Mouse (Mus musculus) thymus, postnatal 10 days (tissue): ENCODE measurements around the gene Kbtbd7.
"Not testable (repeated sequence)": the region's sequence is repeated elsewhere in the genome, so short reads cannot be mapped to it uniquely, and the experiment has no call there.

Source experiments
- DNase-seq, 2 experiments: peaks; one replicate each; pipeline ENCODE4 v3.0.0; 2021; ENCODE audit warnings: low spot score in 2 of 2

The Kbtbd7 gene

GRCm38 (mm10) chr14:79451681-79452590, 25.6 kb downstream of the Kbtbd7 start, which contains the start of gene Kbtbd6:
Gene Kbtbd6 (plus strand): TSS chr14:79451835.
- DNase-seq: peak; percentile 65 to 68

- not testable (repeated sequence) for DNase-seq
Observed at GRCm38 (mm10) chr14:79452591-79452934, 26.3 kb downstream of the Kbtbd7 start.

- no peak for DNase-seq
Observed at GRCm38 (mm10) chr14:79460401-79460800, 34.1 kb downstream of the Kbtbd7 start.

- no peak for DNase-seq
Observed at GRCm38 (mm10) chr14:79460988-79461387, 34.7 kb downstream of the Kbtbd7 start.

GRCm38 (mm10) chr14:79465623-79466022, 39.3 kb downstream of the Kbtbd7 start:
- DNase-seq: no peak

- DNase-seq: peak in 1 of 2 experiments; percentile 40
Observed at GRCm38 (mm10) chr14:79467621-79468020, 41.3 kb downstream of the Kbtbd7 start.

GRCm38 (mm10) chr14:79473384-79473783, 47.1 kb downstream of the Kbtbd7 start:
- DNase-seq: no peak
